Mouse (Mus musculus) cortical plate, adult 2 months (tissue): Measurements from ENCODE around the gene Gfy. TPM values are rescaled to one million over a fixed set of nuclear protein-coding genes. Genes with fewer than 3 reads are reported as not detected.
"Not testable (repeated sequence)": the region's sequence is repeated elsewhere in the genome, so short reads cannot be mapped to it uniquely, and the experiment has no call there.

ENCODE experiments used
- H3K27ac ChIP-seq: fragments of 200-500 bp; 2 replicates; pipeline ENCODE4 v1.5.1; 2012; ENCODE audit warnings: low read length, control low read depth, inconsistent platforms; ENCODE audit not compliant: insufficient read depth
- H3K4me1 ChIP-seq: fragments of 200-500 bp; 2 replicates; pipeline ENCODE4 v1.6.1; 2011; ENCODE audit warnings: low read length; ENCODE audit not compliant: control insufficient read depth, insufficient read depth
- H3K4me3 ChIP-seq: fragments of 200-500 bp; 2 replicates; pipeline ENCODE4 v1.5.1; 2011; ENCODE audit warnings: mild to moderate bottlenecking, low read length, control low read depth; ENCODE audit not compliant: insufficient read depth
- CTCF ChIP-seq: fragments of 200-500 bp; IDR thresholded peaks from 2 replicates; pipeline ENCODE4 v1.5.1; 2011; ENCODE audit warnings: mild to moderate bottlenecking, control low read depth, low read length; ENCODE audit not compliant: insufficient read depth; ENCODE audit errors: extremely low read depth
- POLR2A ChIP-seq: fragments of 200-500 bp; IDR thresholded peaks from 2 replicates; pipeline ENCODE4 v1.6.1; 2011; ENCODE audit warnings: mild to moderate bottlenecking, low read length, control low read depth; ENCODE audit not compliant: insufficient read depth; ENCODE audit errors: extremely low read depth
- polyA plus RNA-seq: library from polyadenylated mRNA; depleted of rRNA; stranded (reverse); fragments of >200 nt; gene quantifications from 2 replicates; pipeline ENCODE4 v1.2.3, GENCODE M21; 2012

The Gfy gene
- polyA plus RNA-seq, 1 experiment: 0.38 TPM

DNA sequence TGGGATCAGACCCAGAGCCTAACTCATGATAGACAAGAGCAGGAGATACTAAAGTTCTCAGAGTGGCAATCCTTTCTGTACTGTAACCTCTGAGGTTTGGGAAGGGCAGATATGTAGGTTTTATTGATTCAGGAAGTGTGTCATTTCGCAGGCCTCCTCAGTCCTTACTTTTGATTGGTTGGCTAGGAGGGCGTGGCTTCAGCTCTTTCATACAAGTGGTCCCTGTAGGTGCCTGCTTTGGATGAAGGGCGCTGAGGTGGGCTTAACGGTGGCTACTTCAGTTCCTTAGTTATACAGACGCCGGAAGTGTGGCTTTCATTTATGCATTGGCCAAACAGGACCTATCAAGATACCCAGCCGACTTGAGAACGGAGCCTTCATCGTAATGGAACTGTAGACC is 23.8 kb downstream of the Gfy start:
- H3K4me1 ChIP-seq: peaks cover 2% of the 10 kb centered on the region; the same call in 1 of the 2 replicates
- H3K4me3 ChIP-seq: no peak overlapping the region
- no peak for TF ChIP-seq POLR2A
- no peak for TF ChIP-seq CTCF
- no peak overlapping the region for H3K27ac ChIP-seq

DNA sequence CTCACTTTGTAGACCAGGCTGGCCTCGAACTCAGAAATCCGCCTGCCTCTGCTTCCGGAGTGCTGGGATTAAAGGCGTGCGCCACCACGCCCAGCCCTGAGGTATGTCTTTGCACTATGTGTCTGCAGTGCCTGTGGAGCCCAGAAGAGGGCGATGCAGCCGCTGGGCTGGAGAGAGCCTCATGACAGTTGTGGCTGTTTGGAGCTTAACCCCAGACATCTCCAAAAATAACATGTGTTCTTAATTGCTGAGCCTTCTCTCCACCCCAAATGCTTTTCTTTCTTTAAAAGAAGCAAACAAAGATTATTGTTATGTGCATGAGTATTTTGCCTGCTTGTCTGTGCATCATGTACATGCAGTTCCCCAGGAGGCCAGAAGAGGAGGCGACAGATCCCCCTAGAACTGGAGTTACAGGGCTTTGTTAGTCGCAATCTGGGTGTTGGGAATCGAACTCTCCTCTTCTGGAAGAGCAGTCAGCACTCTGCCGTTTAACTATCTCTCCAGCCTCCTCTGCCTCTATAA is 24.3 kb downstream of the Gfy start:
- Histone ChIP-seq H3K4me1 (peaks cover 2% of the 10 kb centered on the region; the same call in 1 of the 2 replicates), H3K27ac (no peak overlapping the region), H3K4me3 (peak overlapping the region; percentile 88)
- TF ChIP-seq CTCF (peak; percentile 26; the same call in 1 of the 2 replicates), POLR2A (no peak)

DNA sequence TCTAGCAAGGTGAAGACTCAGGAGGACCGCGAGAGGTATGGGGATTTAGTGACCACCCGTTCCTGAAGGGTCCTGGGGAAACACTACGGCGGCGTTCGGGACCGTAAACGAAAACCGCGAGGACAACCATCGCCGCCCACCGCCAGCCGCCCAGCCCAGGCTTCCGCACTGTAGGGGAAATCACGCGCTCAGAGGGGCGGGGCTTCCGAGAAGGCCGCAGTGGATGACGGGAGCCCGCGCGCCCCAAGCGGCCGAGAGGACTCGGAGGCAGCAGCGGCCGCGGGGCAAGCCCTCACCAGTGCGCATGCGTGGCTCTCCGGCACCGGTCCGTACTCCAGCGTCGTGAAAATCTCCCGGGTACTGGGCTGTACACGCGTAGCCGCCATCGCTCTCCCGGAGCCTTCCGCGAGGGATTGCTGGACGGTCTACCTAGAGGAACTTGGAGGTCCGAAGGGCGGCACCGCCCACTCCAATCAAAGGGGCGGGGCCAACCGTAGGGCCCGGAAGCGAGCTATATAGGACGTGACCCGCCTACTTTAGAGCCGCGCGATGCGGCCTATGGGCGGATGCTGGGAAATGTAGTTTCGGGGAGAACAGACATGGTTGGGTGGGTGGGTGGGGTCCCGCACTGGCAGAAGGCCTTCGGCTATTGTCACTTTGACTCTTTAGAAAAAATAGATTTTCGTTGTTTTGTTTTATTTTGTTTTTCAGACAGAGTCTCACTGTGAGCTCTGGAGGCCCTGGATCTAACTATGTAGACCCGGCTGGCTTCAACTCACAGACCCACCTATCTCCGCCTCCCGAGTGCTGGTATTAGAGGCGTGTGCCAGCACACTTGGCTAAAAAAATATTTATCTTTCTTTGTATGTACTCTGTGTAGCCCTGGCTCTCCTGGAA is 25.0 kb downstream of the Gfy start, which contains the start of the genes Pih1d1 and Aldh16a1:
Pih1d1 (plus strand) TSS at position 208 of the 897 bp plus-strand sequence.
Aldh16a1 (minus strand) TSS at position 489 of the 897 bp plus-strand sequence.
- H3K27ac ChIP-seq: peak within 1 kb of the TSS; percentile 96
- peak within 1 kb of the TSS; percentile 88 for H3K4me3 ChIP-seq
- peaks cover 2% of the 10 kb centered on the region; the same call in 1 of the 2 replicates for H3K4me1 ChIP-seq
- TF ChIP-seq POLR2A: peak; percentile 89
- TF ChIP-seq CTCF: 0 out of 2 replicates have a peak, but pooled peaks have one; percentile 0

DNA sequence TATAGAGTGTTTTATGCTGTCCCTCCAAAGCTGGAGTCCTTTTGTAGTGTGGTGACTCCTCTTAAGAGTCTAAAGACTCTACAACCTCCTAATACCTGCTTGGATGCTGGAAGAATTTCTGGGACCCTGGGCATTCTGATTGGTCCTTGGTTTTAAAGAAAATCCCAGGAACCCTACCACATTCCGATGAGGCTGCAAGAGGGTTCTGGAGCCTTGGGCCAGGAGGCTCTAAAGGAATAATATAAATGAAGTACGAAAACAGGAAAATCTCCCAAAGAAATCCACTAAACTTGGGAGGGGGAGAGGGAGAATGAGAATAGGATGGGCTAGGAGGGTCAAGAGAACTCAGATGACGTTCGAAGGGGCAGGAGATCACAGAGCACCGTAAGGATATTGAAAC is 25.8 kb downstream of the Gfy start:
- peaks cover 2% of the 10 kb centered on the region; the same call in 1 of the 2 replicates for H3K4me1 ChIP-seq
- peak overlapping the region; percentile 85 for H3K27ac ChIP-seq
- no peak for TF ChIP-seq POLR2A
- no peak for TF ChIP-seq CTCF
- peak overlapping the region; percentile 88 for H3K4me3 ChIP-seq

DNA sequence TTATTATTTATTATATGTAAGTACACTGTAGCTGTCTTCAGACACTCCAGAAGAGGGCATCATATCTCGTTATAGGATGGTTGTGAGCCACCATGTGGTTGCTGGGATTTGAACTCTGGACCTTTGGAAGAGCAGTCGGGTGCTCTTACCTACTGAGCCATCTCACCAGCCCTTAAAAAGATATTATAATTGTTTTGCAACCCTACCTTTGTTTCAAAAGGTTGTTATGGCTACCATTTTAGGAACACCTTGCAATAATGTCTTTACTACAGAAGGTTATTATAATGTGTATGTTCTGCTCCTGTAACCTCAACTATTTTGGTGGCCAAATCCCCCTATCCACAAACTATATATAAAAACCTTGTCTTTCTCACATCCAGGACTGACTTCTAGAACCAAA is 26.3 kb downstream of the Gfy start:
- not testable (repeated sequence) for H3K4me3 ChIP-seq, H3K27ac ChIP-seq, H3K4me1 ChIP-seq

DNA sequence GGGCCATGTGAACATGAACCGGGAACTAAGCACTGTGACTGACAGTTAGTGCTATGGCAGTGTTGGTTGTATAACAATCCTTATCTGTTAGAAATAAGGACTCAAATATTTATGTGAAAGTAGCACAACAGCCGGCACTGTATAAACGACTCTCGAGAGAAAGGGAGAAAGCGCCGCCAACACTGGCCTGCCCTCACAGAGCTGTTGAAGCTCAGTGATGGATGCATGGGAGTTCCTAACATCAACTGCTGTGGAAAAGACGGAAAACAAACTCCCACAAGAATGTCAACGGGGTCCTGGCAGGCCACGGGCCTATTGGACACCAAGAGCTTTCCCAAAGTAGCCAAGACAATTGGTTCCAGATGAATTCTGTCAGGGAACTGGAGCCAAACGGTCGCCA is 28.1 kb downstream of the Gfy start:
- Histone ChIP-seq H3K27ac (no peak overlapping the region), H3K4me3 (no peak overlapping the region), H3K4me1 (peaks cover 2% of the 10 kb centered on the region; the same call in 1 of the 2 replicates)
- TF ChIP-seq POLR2A: no peak
- no peak for TF ChIP-seq CTCF

DNA sequence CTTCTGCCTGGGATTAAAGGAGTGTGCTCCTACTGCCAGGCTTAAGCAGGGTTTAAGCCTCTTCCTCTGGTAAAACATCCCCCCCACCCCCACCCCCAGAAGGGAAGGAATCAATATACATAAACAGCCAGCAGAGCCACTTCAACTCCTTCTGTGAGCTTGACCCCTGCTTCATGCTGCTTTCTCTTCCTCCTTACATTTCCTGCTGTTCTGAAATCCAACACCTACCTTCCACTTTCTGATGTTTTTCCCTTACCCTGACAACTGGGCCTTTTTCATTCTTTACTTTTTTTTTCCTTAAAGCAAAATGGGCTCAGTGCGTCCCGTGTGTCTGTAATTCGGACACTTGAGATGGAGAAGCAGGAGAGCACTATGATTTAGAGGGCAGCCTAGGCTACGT is 29.0 kb downstream of the Gfy start:
- Histone ChIP-seq H3K4me1 (peaks cover 2% of the 10 kb centered on the region; the same call in 1 of the 2 replicates), H3K4me3 (no peak overlapping the region), H3K27ac (no peak overlapping the region)
- TF ChIP-seq CTCF (no peak), POLR2A (no peak)

- TF ChIP-seq POLR2A (no peak), CTCF (no peak)
- peaks cover 2% of the 10 kb centered on the region; the same call in 1 of the 2 replicates for H3K4me1 ChIP-seq
- no peak overlapping the region for H3K4me3 ChIP-seq
- no peak overlapping the region for H3K27ac ChIP-seq
Observed at GRCm38 (mm10) chr7:45149545-45149944, 29.8 kb downstream of the Gfy start.

- Histone ChIP-seq H3K27ac (no peak overlapping the region), H3K4me3 (no peak overlapping the region)
- TF ChIP-seq POLR2A (no peak), CTCF (no peak)
Observed at GRCm38 (mm10) chr7:45148534-45149098, 30.8 kb downstream of the Gfy start.

More at GRCm38 (mm10) chr7:45148534-45149098, 30.8 kb downstream of the Gfy start:
- H3K4me1 ChIP-seq: peaks cover 2% of the 10 kb centered on the region; the same call in 1 of the 2 replicates
